Mouse (Mus musculus): ENCODE measurements at regions not wholly inside any gene's neighbourhood (a gene's known extent, or its start where the extent isn't known, plus 50 kb on each side); places are given as distances from the start of the nearest gene placed in this dataset.

DNA sequence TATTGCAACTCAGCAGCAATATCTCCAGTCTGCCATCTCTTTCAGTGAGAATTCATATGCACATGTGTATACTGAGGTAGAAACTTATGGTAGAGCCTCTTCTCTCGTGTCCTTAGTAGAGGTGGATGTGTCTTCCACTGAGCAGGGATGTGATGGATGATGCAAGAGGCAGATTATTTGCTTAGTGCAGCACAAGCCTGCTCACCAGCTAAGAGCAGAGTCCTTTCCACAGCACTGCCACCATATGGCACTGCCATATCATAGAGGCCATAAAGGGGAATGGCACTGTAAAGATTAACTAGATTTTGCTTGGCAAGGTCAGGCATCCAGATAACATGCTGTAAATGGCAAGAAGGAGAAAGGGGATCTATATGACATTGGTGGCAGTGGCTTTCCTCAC lies 117.6 kb upstream of the Cdkn2b start:
- TF ChIP-seq MAX (IDR thresholded peaks at IDR 0.05) (no peak), FOSL1 (IDR thresholded peaks at IDR 0.05; ENCODE audit: insufficient read depth, low read length, poor library complexity, severe bottlenecking) (no peak), MYOG (IDR thresholded peaks at IDR 0.05; ENCODE audit: control insufficient read depth, extremely low read depth, insufficient read length) (no peak), MYOD1 (IDR thresholded peaks at IDR 0.05; ENCODE audit: control insufficient read depth, insufficient read length, low read depth) (no peak), CTCF (IDR thresholded peaks at IDR 0.05; ENCODE audit: control insufficient read depth, insufficient read depth, insufficient read length) (no peak), USF1 (IDR thresholded peaks at IDR 0.05; ENCODE audit: low read depth) (no peak)
- no peaks in the 10 kb centered on the region for H3K79me2 ChIP-seq (ENCODE audit: control insufficient read depth, insufficient read depth)

DNA sequence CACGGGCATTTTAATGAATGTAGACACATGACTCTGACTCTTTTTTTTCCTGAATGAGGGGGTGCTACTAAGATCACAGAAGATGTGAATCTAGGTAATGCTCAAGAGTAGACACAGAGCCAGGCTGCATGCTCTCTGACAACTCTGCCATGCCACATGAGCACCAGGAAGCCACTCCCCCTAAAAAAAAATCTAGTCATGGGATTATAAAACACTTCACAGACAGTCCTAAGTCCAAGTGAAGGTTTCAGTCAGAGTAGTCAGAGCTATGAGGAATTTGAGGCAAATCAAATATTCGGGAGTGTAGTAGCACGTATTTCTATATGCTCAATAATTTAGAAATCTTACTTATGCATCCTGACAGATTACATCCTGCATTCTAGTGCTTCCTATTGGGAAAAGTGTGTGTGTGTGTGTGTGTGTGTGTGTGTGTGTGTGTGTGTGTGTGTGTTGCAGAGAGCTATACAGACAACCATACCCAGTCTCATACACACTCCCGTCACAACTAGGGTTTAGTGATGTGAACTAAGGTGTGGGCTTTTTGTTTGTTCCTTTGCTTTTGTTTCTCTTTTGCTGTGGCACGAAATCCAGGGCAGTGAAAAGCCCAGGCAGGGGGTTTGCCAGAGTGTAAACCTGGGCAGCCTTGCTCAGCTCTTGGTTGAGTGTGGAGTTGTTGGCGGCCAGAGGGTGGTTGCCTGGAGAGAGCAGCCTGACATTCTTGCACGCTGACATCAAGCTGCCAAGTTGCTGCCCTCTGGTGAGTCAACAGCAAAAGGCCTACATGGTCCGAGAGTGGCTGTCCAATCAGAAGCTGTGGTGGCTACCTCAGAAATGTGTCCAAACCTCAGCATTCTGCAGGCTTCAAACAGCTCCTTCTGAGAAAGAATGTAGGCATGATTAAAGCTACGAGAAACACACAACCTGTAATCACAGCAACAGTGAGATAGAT lies 116.8 kb upstream of the Cdkn2b start:
- Histone ChIP-seq H3K36me3 (ENCODE audit: control insufficient read depth, insufficient read depth) (no peaks in the 10 kb centered on the region), H3ac (ENCODE audit: control insufficient read depth, insufficient read length, low read depth) (no peak overlapping the region), H3K4me3 (ENCODE audit: insufficient read depth, poor library complexity, severe bottlenecking) (no peak overlapping the region), H3K27me3 (ENCODE audit: control insufficient read depth, insufficient read depth, insufficient read length) (no peaks in the 10 kb centered on the region), H3K79me2 (ENCODE audit: control insufficient read depth, insufficient read depth) (no peaks in the 10 kb centered on the region), H3K79me3 (ENCODE audit: low read depth) (no peaks in the 10 kb centered on the region)
- no peak for TF ChIP-seq FOSL1 (IDR thresholded peaks at IDR 0.05; ENCODE audit: insufficient read depth, low read length, poor library complexity, severe bottlenecking)
- TF ChIP-seq CTCF (IDR thresholded peaks at IDR 0.05; ENCODE audit: control insufficient read depth, insufficient read depth, insufficient read length): no peak
- TF ChIP-seq MYOG (IDR thresholded peaks at IDR 0.05; ENCODE audit: control insufficient read depth, extremely low read depth, insufficient read length): no peak
- TF ChIP-seq MYOD1 (IDR thresholded peaks at IDR 0.05; ENCODE audit: control insufficient read depth, insufficient read length, low read depth): no peak
- TF ChIP-seq CEBPB (IDR thresholded peaks at IDR 0.05; ENCODE audit: low read depth): no peak
- no peak for TF ChIP-seq MAX (IDR thresholded peaks at IDR 0.05)
- no peak for TF ChIP-seq USF1 (IDR thresholded peaks at IDR 0.05; ENCODE audit: low read depth)

More for the DNA sequence above, 117.6 kb upstream of the Cdkn2b start:
- no peaks in the 10 kb centered on the region for H3K27me3 ChIP-seq (ENCODE audit: control insufficient read depth, insufficient read depth, insufficient read length)
- H3K4me3 ChIP-seq (ENCODE audit: insufficient read depth, poor library complexity, severe bottlenecking): no peak overlapping the region
- H3ac ChIP-seq (ENCODE audit: control insufficient read depth, insufficient read length, low read depth): no peak overlapping the region
- H3K79me3 ChIP-seq (ENCODE audit: low read depth): no peaks in the 10 kb centered on the region
- no peaks in the 10 kb centered on the region for H3K36me3 ChIP-seq (ENCODE audit: control insufficient read depth, insufficient read depth)

DNA sequence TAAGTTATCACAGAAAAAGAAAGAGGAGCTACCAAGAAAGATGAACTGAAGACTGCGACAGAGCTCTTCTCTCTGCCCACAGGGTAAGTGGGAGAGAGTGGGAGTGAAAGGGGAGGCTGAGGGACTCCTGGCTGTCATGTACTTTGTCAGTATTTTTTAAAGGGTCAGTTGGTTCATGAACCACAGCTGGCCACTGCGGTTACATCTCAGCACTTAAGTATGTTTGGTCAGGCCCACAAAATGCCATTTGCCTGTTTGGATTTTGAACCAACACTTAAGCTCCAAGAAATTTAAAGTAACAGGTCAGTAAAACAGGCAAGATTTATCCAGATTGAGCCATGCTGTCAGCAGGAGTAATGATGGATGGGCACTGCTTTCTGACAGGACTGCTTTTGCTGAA lies 115.1 kb upstream of the Cdkn2b start:
- Histone ChIP-seq H3K27me3 (ENCODE audit: control insufficient read depth, insufficient read depth, insufficient read length) (no peaks in the 10 kb centered on the region), H3ac (ENCODE audit: control insufficient read depth, insufficient read length, low read depth) (no peak overlapping the region), H3K79me2 (ENCODE audit: control insufficient read depth, insufficient read depth) (no peaks in the 10 kb centered on the region), H3K79me3 (ENCODE audit: low read depth) (no peaks in the 10 kb centered on the region), H3K36me3 (ENCODE audit: control insufficient read depth, insufficient read depth) (no peaks in the 10 kb centered on the region), H3K4me3 (ENCODE audit: insufficient read depth, poor library complexity, severe bottlenecking) (no peak overlapping the region)
- TF ChIP-seq CEBPB (IDR thresholded peaks at IDR 0.05; ENCODE audit: low read depth) (no peak), USF1 (IDR thresholded peaks at IDR 0.05; ENCODE audit: low read depth) (no peak), MYOG (IDR thresholded peaks at IDR 0.05; ENCODE audit: control insufficient read depth, extremely low read depth, insufficient read length) (no peak), CTCF (IDR thresholded peaks at IDR 0.05; ENCODE audit: control insufficient read depth, insufficient read depth, insufficient read length) (no peak), MAX (IDR thresholded peaks at IDR 0.05) (no peak), FOSL1 (IDR thresholded peaks at IDR 0.05; ENCODE audit: insufficient read depth, low read length, poor library complexity, severe bottlenecking) (no peak), MYOD1 (IDR thresholded peaks at IDR 0.05; ENCODE audit: control insufficient read depth, insufficient read length, low read depth) (no peak)

DNA sequence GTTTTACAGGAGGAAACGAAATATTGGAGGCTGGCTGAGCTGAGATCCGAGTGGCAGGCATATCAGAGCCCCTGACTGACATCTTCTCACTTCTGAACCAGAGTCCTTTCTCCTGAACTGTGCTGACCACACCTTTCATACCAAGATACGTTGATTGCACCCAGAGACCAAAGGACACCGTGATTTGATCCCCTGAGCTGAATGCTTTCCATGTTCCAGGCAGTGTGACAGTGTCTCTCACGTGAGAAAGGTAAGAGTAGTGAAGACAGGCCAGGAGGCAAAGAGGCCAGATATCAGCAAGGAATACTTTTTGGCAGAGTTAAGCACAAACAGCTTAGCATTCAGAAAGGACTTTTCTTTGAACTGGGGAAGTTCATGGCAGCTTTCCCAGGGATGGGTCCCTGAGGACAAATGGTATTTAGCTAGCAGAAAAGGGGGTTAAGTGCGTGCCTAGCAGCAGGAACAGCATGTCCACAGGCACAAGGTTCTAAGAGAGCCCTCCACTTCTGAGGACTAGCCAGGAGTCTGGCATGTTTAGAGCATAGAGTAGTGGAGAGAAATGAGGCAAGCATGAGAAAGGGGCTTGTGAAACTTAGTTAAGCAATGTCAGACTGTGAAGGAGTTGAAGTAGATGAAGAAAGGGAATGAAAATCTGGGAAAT lies 111.0 kb upstream of the Cdkn2b start:
- H3K27me3 ChIP-seq (ENCODE audit: control insufficient read depth, insufficient read depth, insufficient read length): no peaks in the 10 kb centered on the region
- no peak overlapping the region for H3K4me3 ChIP-seq (ENCODE audit: insufficient read depth, poor library complexity, severe bottlenecking)
- no peaks in the 10 kb centered on the region for H3K79me2 ChIP-seq (ENCODE audit: control insufficient read depth, insufficient read depth)
- no peaks in the 10 kb centered on the region for H3K36me3 ChIP-seq (ENCODE audit: control insufficient read depth, insufficient read depth)
- H3K79me3 ChIP-seq (ENCODE audit: low read depth): no peaks in the 10 kb centered on the region
- H3ac ChIP-seq (ENCODE audit: control insufficient read depth, insufficient read length, low read depth): no peak overlapping the region
- TF ChIP-seq CEBPB (IDR thresholded peaks at IDR 0.05; ENCODE audit: low read depth): no peak
- no peak for TF ChIP-seq USF1 (IDR thresholded peaks at IDR 0.05; ENCODE audit: low read depth)
- TF ChIP-seq MYOG (IDR thresholded peaks at IDR 0.05; ENCODE audit: control insufficient read depth, extremely low read depth, insufficient read length): no peak
- no peak for TF ChIP-seq MYOD1 (IDR thresholded peaks at IDR 0.05; ENCODE audit: control insufficient read depth, insufficient read length, low read depth)
- TF ChIP-seq CTCF (IDR thresholded peaks at IDR 0.05; ENCODE audit: control insufficient read depth, insufficient read depth, insufficient read length): no peak
- no peak for TF ChIP-seq MAX (IDR thresholded peaks at IDR 0.05)
- TF ChIP-seq FOSL1 (IDR thresholded peaks at IDR 0.05; ENCODE audit: insufficient read depth, low read length, poor library complexity, severe bottlenecking): no peak

DNA sequence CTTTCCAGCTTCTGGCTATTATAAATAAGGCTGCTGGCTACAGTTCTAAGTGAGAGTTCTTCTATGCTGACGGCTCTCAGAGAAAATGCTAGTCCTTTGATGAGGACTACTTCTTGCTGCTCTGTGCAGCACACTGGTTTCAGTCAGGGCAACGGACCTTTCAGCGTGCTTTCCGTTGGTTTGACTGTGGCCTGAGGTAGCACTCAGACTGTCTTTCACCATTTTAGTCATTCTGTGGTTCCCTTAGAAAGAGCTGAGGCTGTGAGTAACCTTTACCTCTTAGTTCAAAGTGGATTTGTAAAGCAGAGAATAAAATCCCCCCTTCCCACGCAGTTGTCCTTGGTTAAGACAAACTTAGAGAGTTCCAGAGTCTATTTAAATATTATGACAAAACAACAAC lies 110.0 kb upstream of the Cdkn2b start:
- TF ChIP-seq FOSL1 (IDR thresholded peaks at IDR 0.05; ENCODE audit: insufficient read depth, low read length, poor library complexity, severe bottlenecking) (no peak), MAX (IDR thresholded peaks at IDR 0.05) (no peak), USF1 (IDR thresholded peaks at IDR 0.05; ENCODE audit: low read depth) (no peak)
- H3K27me3 ChIP-seq (ENCODE audit: control insufficient read depth, insufficient read depth, insufficient read length): no peaks in the 10 kb centered on the region
- no peaks in the 10 kb centered on the region for H3K36me3 ChIP-seq (ENCODE audit: control insufficient read depth, insufficient read depth)
- no peak overlapping the region for H3ac ChIP-seq (ENCODE audit: control insufficient read depth, insufficient read length, low read depth)
- H3K4me3 ChIP-seq (ENCODE audit: insufficient read depth, poor library complexity, severe bottlenecking): no peak overlapping the region
- H3K79me2 ChIP-seq (ENCODE audit: control insufficient read depth, insufficient read depth): no peaks in the 10 kb centered on the region
- H3K79me3 ChIP-seq (ENCODE audit: low read depth): no peaks in the 10 kb centered on the region

All from C2C12 (cell line).